Mouse (Mus musculus): ENCODE data around the gene Gm8994.

Gm8994 gene

DNA sequence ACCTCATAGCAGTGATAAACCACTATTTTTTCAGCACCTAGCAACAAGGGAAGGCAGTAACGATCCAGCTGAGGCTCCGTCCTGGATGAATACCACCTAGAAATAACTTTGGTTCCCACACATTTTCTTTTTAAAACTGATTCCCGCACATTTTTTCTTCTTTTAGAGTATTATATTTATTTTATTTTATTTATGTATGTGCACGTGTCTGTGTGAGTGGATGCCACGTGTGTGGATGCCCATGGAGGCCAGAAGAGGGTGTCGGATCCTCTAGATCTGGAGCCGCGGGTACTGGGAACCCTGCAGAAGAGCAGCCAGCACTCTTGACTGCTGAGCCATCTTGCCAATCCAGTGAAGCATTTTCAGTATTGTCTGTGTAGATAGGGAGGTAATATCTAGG, 36.0 kb downstream of the Gm8994 start:
- DNase-seq (ENCODE audit: low spot score) = no peak

DNA sequence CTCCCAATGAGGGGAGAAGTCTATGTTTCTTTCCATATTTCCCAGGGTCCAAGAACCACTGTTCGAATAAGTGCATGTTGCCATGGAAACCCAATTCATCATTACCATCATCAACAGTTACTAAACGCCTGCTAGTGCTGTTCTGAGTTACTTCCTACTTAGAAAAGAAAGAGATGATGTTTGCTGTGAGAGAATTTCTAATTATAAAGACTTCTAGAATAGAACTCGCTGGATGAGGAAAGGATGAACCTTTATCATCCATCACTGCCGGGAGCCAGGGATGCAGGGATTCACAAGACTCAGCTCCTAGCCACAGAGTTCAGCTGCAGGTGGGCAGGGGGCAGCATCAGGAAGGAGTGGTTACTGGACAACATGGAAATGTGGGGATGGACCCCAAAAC, 36.7 kb downstream of the Gm8994 start:
- no peak for DNase-seq (ENCODE audit: low spot score)

DNA sequence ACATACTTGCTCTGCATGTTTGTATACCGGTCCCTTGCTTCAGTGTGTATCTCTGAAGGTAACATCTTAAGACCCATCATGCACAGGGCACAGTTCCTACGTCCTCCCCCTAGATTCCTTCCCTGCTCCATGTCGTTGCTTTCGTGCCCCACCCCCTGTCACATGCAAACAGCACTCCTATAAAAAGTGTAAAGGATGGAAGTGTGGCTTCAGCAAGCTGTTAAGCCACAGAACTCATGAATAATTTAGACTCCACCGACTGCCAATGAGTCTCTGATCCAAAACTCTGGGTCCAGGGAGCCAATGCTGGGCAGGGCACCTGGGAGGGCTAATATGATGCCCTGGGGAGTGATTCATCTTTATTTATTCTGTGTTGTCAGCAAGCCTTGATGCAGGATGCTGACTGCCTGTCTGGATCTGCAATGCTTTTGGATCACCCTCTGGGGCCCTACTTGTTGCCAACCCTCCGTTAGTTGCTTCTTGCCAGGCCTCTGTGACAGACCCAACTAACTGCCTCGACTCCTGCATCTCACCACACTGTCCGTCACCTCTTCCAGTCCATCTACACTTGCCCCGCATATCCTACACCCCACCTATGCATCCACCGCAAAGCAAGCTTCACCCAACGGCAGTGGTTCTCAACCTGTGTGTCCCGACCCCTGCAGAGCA, 37.2 kb downstream of the Gm8994 start:
- no peak for DNase-seq (ENCODE audit: low spot score)

DNA sequence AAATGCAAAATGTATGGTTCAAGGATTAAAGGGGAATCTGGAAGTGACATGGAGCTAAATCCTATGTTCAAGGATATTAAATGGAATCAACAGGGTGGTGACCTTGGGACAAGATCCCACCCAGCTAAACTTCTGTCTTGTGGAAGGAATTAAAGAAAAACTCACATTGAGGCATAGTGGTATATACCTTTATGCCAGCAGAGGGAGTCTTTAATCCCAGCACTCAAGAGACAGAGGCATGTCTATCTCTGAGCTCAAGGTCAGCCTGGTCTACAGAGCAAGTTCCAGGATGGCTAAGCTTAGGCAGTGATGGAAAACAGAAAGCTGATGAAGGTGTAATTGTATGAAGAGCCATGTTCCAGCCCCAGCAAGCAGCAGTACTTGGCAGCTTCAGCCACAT, 48.8 kb downstream of the Gm8994 start:
- no peak for DNase-seq (ENCODE audit: low spot score)
